Mouse (Mus musculus) kidney, adult 2 months (tissue): ENCODE measurements around the gene Sh2d1b1.

Source experiments
- CTCF ChIP-seq: fragments of 200-500 bp; conservative IDR thresholded peaks from 2 replicates; pipeline ENCODE4 v1.5.1; 2011; ENCODE audit warnings: low read depth, mild to moderate bottlenecking, control low read depth, low read length, moderate library complexity, mixed read lengths; ENCODE audit not compliant: insufficient read depth, insufficient read length
- POLR2A ChIP-seq: fragments of 200-500 bp; IDR thresholded peaks from one replicate; pipeline ENCODE4 v1.6.1; 2011; ENCODE audit warnings: low read depth, low read length, control low read depth

GRCm38 (mm10) chr1:170308503-170308902, 31.4 kb downstream of the Sh2d1b1 start, which contains the start of gene Spata46:
- TF ChIP-seq CTCF = no peak
- no peak for TF ChIP-seq POLR2A
